Mouse (Mus musculus) bone marrow, adult 2 months (tissue): Measurements from ENCODE around the gene Aldh8a1. TPM values are rescaled to one million over a fixed set of nuclear protein-coding genes. Genes with fewer than 3 reads are reported as not detected.

Experiments used
- H3K27ac ChIP-seq: fragments of 200-500 bp; 2 replicates; pipeline ENCODE4 v1.5.1; 2012; ENCODE audit warnings: low read depth, mild to moderate bottlenecking, control low read depth, inconsistent platforms, low read length; ENCODE audit not compliant: control insufficient read depth, poor library complexity, insufficient read depth
- H3K4me1 ChIP-seq: fragments of 200-500 bp; 2 replicates; pipeline ENCODE4 v1.6.1; 2011; ENCODE audit warnings: low read length; ENCODE audit not compliant: control insufficient read depth, insufficient read depth
- H3K4me3 ChIP-seq: fragments of 200-500 bp; replicated peaks from 2 replicates; pipeline ENCODE3; 2011; ENCODE audit warnings: mild to moderate bottlenecking, low read depth, low read length, control low read depth; ENCODE audit not compliant: control insufficient read depth
- CTCF ChIP-seq: fragments of 200-500 bp; IDR thresholded peaks from 2 replicates; pipeline ENCODE4 v1.5.1; 2011; ENCODE audit warnings: low read length, control low read depth; ENCODE audit not compliant: control insufficient read depth, insufficient read depth
- POLR2A ChIP-seq: fragments of 200-500 bp; IDR thresholded peaks from 2 replicates; pipeline ENCODE4 v1.6.1; 2011; ENCODE audit warnings: low read depth, mild to moderate bottlenecking, control low read depth, low read length, borderline replicate concordance; ENCODE audit not compliant: control insufficient read depth
- WGBS: fragments of 180-500 bp; shearing (Covaris S2); methylation state at CpG from one replicate; pipeline ENCODE4 v1.1.7; 2018; 5-methylcytosine and 5-hydroxymethylcytosine counted together
- polyA plus RNA-seq: library from polyadenylated mRNA; stranded (reverse); fragments of >200 nt; gene quantifications from 2 replicates; pipeline ENCODE4 v1.2.4, GENCODE M21; 2011; ENCODE audit warnings: low replicate concordance; ENCODE audit not compliant: missing spikeins, insufficient read depth, insufficient read length

Aldh8a1 gene
- polyA plus RNA-seq, 1 experiment, result 2.4 TPM

- H3K27ac ChIP-seq, result no peak overlapping the region
- 80% methylated on average over 8 of the region's 8 CpGs for whole genome bisulfite sequencing
- TF ChIP-seq POLR2A, result no peak
- TF ChIP-seq CTCF, result no peak
- H3K4me3 ChIP-seq, result no peak overlapping the region
- no peaks in the 10 kb centered on the region for H3K4me1 ChIP-seq
These were observed 22.5 kb downstream of the Aldh8a1 start for GRCm38 (mm10) chr10:21399622-21400021.

DNA sequence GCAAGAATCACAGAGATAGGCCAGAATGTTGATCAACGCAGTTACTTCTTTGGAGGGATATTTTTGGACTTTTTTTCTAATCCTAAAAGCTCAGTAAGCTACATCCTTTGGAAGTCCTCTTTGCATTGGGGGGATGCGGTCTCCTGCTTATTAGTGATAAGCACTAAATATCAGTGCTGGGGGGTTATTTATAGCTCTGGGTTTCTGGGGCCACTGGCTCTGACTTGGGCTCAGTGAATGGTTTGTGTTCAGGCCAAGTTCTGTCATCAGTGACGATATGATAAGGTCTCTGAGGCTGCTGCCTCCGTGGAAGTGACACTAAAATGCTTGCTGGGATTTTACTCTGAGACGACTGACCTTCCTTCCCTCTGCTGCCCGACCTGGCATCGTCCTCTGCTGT is 22.9 kb downstream of the Aldh8a1 start:
- TF ChIP-seq CTCF (no peak), POLR2A (no peak)
- H3K4me3 ChIP-seq, result no peak overlapping the region
- WGBS, result 45% methylated on average over 7 of the region's 7 CpGs
- no peak overlapping the region for H3K27ac ChIP-seq
- no peaks in the 10 kb centered on the region for H3K4me1 ChIP-seq

DNA sequence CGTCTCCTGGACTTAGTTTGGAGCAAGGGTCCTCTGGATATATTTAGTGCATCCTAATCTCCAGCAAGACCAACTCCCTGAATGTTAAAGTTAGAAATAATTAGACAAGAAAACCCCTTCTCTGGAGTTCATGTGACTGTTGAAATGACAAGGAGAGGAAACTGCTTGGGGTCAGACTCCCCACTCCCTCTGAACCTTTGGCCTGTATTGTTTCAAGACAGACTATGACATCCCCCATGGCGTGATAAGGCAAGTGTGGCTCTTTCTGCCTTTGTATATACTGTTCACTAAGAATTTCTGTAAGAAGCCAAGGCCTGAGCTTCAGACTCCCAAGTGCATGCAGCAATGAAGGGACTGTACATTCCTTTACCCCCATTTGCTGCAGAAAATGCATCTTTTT is 23.4 kb downstream of the Aldh8a1 start:
- Histone ChIP-seq H3K4me1 (no peaks in the 10 kb centered on the region), H3K27ac (no peak overlapping the region), H3K4me3 (no peak overlapping the region)
- TF ChIP-seq CTCF (no peak), POLR2A (no peak)
- 70% methylated on average over 2 of the region's 2 CpGs for WGBS

- no peak for TF ChIP-seq POLR2A
- no peak for TF ChIP-seq CTCF
- WGBS, result 75% methylated on average over 4 of the region's 4 CpGs
- Histone ChIP-seq H3K4me1 (no peaks in the 10 kb centered on the region), H3K4me3 (no peak overlapping the region), H3K27ac (no peak overlapping the region)
These were observed 24.2 kb downstream of the Aldh8a1 start for GRCm38 (mm10) chr10:21401259-21401658.

DNA sequence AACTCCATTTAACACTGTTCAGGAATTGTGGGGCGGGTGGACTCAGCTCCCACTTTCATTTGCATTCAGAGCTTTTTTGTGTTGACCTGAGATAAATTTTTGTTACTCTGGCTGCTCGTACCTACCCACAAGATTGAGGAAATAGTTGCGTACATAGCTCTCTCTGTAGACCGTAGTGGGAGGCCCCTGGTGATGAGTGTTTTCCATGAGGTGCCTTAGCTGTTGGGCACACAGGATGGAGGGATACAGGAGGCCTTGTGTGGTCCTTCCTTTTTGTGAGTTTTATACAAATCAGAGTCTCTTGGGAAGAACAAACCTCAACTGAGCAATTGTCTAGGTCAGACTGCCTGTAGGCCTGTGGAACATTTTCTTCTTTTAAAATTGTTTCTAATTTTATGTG is 27.7 kb downstream of the Aldh8a1 start:
- 61% methylated on average over 4 of the region's 4 CpGs for WGBS
- H3K27ac ChIP-seq, result no peak overlapping the region
- no peak for TF ChIP-seq CTCF
- no peak for TF ChIP-seq POLR2A
- H3K4me3 ChIP-seq, result no peak overlapping the region
- no peaks in the 10 kb centered on the region for H3K4me1 ChIP-seq

- WGBS, result 78% methylated on average over 11 of the region's 11 CpGs
- no peak overlapping the region for H3K4me3 ChIP-seq
- no peaks in the 10 kb centered on the region for H3K4me1 ChIP-seq
- no peak for TF ChIP-seq CTCF
- no peak for TF ChIP-seq POLR2A
- H3K27ac ChIP-seq, result no peak overlapping the region
These were observed 28.8 kb downstream of the Aldh8a1 start for GRCm38 (mm10) chr10:21405707-21406534.

GRCm38 (mm10) chr10:21410711-21411110 is 33.6 kb downstream of the Aldh8a1 start:
- no peak for TF ChIP-seq POLR2A
- no peak for TF ChIP-seq CTCF
- no peak overlapping the region for H3K27ac ChIP-seq

GRCm38 (mm10) chr10:21411621-21412205 is 34.6 kb downstream of the Aldh8a1 start:
- no peak overlapping the region for H3K4me3 ChIP-seq
- TF ChIP-seq POLR2A (no peak), CTCF (no peak)
- no peak overlapping the region for H3K27ac ChIP-seq
- 67% methylated on average over 6 of the region's 6 CpGs for WGBS
- H3K4me1 ChIP-seq, result no peaks in the 10 kb centered on the region

More at GRCm38 (mm10) chr10:21410711-21411110, 33.6 kb downstream of the Aldh8a1 start:
- 64% methylated on average over 5 of the region's 5 CpGs for WGBS
- Histone ChIP-seq H3K4me3 (no peak overlapping the region), H3K4me1 (no peaks in the 10 kb centered on the region)

DNA sequence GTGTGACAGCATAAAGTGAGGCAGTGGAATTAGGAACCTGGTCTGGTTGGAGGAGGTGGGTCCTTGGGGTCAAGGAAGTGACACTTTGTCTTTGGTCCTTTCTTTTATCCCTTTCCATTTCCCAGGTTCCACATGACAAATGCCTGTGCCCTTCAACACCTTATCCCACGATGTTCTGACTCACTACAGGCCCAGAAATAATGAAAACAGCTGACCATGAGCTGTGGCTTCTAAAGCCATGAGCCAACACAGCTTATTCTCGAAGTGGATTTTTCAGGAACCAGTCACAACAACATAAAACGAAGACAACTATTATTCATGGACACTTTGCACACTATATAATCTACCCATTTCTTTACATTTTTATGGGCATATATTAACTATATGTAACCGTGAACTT is 37.9 kb downstream of the Aldh8a1 start:
- Histone ChIP-seq H3K27ac (no peak overlapping the region), H3K4me3 (no peak overlapping the region), H3K4me1 (no peaks in the 10 kb centered on the region)
- WGBS, result 72% methylated on average over 4 of the region's 4 CpGs
- no peak for TF ChIP-seq POLR2A
- TF ChIP-seq CTCF, result no peak
